Mouse (Mus musculus) spleen, adult 2 months (tissue): Measurements from ENCODE around the gene Ddx4. TPM values are rescaled to one million over a fixed set of nuclear protein-coding genes. Genes with fewer than 3 reads are reported as not detected.

Source experiments
- DNase-seq, 2 experiments: peaks; one replicate each; pipeline versions ENCODE4 v3.0.0 to v3.0.0-alpha.2; 2012 to 2021; ENCODE audit warnings: low spot score in 2 of 2, low read depth in 1 of 2
- H3K27ac ChIP-seq: fragments of 200-500 bp; 2 replicates; pipeline ENCODE4 v1.5.1; 2012; ENCODE audit warnings: low read length, inconsistent platforms; ENCODE audit not compliant: insufficient read depth
- H3K27me3 ChIP-seq: fragments of 200-500 bp; 2 replicates; pipeline ENCODE4 v1.6.1; 2012; ENCODE audit warnings: mild to moderate bottlenecking, moderate library complexity, low read length, inconsistent platforms; ENCODE audit not compliant: control insufficient read depth, insufficient read depth
- H3K36me3 ChIP-seq: fragments of 200-500 bp; 2 replicates; pipeline ENCODE4 v1.6.1; 2012; ENCODE audit warnings: mild to moderate bottlenecking, low read length, inconsistent platforms; ENCODE audit not compliant: control insufficient read depth, insufficient read depth
- H3K4me1 ChIP-seq: fragments of 200-500 bp; 2 replicates; pipeline ENCODE4 v1.6.1; 2011; ENCODE audit warnings: inconsistent platforms; ENCODE audit not compliant: control insufficient read depth, insufficient read depth, insufficient read length
- H3K4me3 ChIP-seq: fragments of 200-500 bp; 2 replicates; pipeline ENCODE4 v1.5.1; 2011; ENCODE audit warnings: mild to moderate bottlenecking, inconsistent platforms; ENCODE audit not compliant: insufficient read depth, insufficient read length; ENCODE audit errors: extremely low read depth
- CTCF ChIP-seq: fragments of 200-500 bp; IDR thresholded peaks from 2 replicates; pipeline ENCODE4 v1.5.1; 2011; ENCODE audit warnings: mild to moderate bottlenecking, inconsistent platforms; ENCODE audit not compliant: insufficient read depth, insufficient read length, insufficient replicate concordance; ENCODE audit errors: extremely low read depth
- POLR2A ChIP-seq: fragments of 200-500 bp; IDR thresholded peaks from 2 replicates; pipeline ENCODE4 v1.6.1; 2011; ENCODE audit warnings: low read depth, low read length, inconsistent platforms
- WGBS: fragments of 180-500 bp; shearing (Covaris S2); methylation state at CpG from one replicate; pipeline ENCODE4 v1.1.7; 2018; 5-methylcytosine and 5-hydroxymethylcytosine counted together
- polyA plus RNA-seq: library from polyadenylated mRNA; depleted of rRNA; stranded (reverse); fragments of >200 nt; gene quantifications from 2 replicates; pipeline ENCODE4 v1.2.3, GENCODE M21; 2012

Gene Ddx4
- polyA plus RNA-seq, 1 experiment, result 0.06 TPM

- H3K27me3 ChIP-seq, result no peaks in the 10 kb centered on the region
- WGBS, result 94% methylated on average over 4 of the region's 4 CpGs
- H3K4me1 ChIP-seq, result no peaks in the 10 kb centered on the region
- TF ChIP-seq POLR2A, result no peak
- no peak for TF ChIP-seq CTCF
- no peaks in the 10 kb centered on the region; the same call in 1 of the 2 replicates for H3K36me3 ChIP-seq
- DNase-seq, result no peak
- no peak overlapping the region for H3K27ac ChIP-seq
- H3K4me3 ChIP-seq, result no peak overlapping the region
Observed at GRCm38 (mm10) chr13:112678154-112678553, 25.9 kb upstream of the Ddx4 start.

GRCm38 (mm10) chr13:112673899-112674447 lies 21.7 kb upstream of the Ddx4 start:
- TF ChIP-seq POLR2A (no peak), CTCF (peak; percentile 42; the same call in 1 of the 2 replicates)
- WGBS, result 23% methylated on average over 9 of the region's 9 CpGs
- no peaks in the 10 kb centered on the region for H3K27me3 ChIP-seq
- peak; percentile 30 to 34 for DNase-seq
- peaks cover 5% of the 10 kb centered on the region for H3K36me3 ChIP-seq
- no peaks in the 10 kb centered on the region for H3K4me1 ChIP-seq
- no peak overlapping the region for H3K27ac ChIP-seq
- H3K4me3 ChIP-seq, result no peak overlapping the region

- TF ChIP-seq POLR2A (no peak), CTCF (no peak)
- Histone ChIP-seq H3K4me3 (no peak overlapping the region), H3K27me3 (no peaks in the 10 kb centered on the region), H3K4me1 (no peaks in the 10 kb centered on the region), H3K27ac (no peak overlapping the region), H3K36me3 (peaks cover 5% of the 10 kb centered on the region)
- WGBS, result 79% methylated on average over 6 of the region's 6 CpGs
- no peak for DNase-seq
Observed at GRCm38 (mm10) chr13:112672797-112673196, 20.5 kb upstream of the Ddx4 start.

DNA sequence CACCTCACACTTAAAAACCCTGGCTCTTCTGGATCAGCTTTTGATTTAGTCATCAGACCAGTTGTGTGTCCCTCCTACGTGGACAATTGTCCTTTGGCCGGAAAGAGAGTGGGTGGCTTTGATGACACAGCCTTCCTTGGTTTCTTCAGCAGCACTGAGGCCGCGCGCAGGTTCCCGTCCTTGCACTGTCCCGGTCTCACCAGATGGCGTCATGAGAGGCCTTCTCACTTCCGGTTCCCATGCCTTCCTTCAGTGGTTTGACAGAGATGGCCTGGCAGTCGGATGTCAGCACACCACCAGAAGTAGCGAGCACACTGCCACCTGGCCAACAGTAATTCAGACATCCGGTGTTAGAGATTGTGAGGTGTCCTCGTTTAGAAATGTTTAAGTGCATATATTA lies 19.4 kb upstream of the Ddx4 start:
- Histone ChIP-seq H3K4me3 (no peak overlapping the region), H3K36me3 (peaks cover 5% of the 10 kb centered on the region), H3K4me1 (no peaks in the 10 kb centered on the region; the same call in 1 of the 2 replicates), H3K27ac (no peak overlapping the region), H3K27me3 (no peaks in the 10 kb centered on the region)
- DNase-seq, result no peak
- WGBS, result 90% methylated on average over 13 of the region's 13 CpGs
- TF ChIP-seq POLR2A (no peak), CTCF (no peak)

DNA sequence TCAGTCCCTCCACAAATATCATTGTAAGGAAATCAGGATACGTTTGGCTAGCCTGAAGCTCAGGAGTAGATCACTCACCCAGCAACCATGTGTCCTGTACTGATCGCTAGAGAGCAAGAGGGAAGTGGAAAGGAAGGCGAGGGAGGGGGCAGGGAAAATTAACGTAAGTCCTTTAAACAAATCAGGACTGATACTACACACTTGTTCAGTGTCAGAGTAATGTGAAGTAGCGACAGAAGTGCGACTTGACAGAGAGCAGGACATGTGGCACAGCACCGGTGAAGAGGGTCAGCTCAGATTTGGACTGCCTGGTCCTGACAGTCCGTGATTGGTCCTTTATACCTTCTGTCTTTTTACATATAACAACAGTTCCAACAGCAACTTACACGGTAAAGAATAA lies 14.9 kb upstream of the Ddx4 start:
- 47% methylated on average over 9 of the region's 9 CpGs for WGBS
- Histone ChIP-seq H3K4me3 (peak overlapping the region; percentile 35), H3K4me1 (no peaks in the 10 kb centered on the region; the same call in 1 of the 2 replicates), H3K27ac (peak overlapping the region; percentile 70), H3K27me3 (no peaks in the 10 kb centered on the region), H3K36me3 (peaks cover 5% of the 10 kb centered on the region)
- DNase-seq, result peak in 1 of 2 experiments; percentile 38
- no peak for TF ChIP-seq CTCF
- TF ChIP-seq POLR2A, result no peak

DNA sequence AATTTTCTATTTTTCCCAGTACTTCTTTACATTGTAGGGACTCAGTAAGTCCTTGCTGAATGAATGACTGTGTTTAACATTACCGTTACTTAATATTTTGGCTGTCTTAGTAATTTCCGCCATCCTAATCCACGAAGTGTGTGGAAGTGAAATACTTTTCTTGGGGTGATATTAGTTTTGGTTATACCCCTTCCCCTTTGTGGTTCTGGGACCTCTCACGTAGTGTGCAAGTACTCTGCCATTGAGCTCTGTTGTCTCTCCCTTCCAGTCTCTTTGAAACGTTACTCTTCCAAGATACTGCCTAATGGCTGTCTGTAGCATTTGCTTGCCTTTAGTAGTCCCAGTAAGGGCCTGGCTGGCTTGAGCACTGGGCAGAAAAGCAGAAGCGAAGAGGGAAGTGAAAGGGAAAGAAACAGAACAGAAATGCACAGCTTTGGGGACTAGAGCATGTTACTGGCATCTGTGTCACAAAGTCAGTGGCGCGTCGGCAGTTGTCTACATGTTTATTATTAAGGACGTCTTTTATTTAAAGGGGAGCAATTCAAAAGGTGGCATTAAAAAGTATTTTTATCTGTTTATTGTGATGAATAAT lies 14.3 kb upstream of the Ddx4 start:
- DNase-seq, result peak; percentile 31 to 63
- H3K27ac ChIP-seq, result peak overlapping the region; percentile 72
- WGBS, result 36% methylated on average over 10 of the region's 10 CpGs

DNA sequence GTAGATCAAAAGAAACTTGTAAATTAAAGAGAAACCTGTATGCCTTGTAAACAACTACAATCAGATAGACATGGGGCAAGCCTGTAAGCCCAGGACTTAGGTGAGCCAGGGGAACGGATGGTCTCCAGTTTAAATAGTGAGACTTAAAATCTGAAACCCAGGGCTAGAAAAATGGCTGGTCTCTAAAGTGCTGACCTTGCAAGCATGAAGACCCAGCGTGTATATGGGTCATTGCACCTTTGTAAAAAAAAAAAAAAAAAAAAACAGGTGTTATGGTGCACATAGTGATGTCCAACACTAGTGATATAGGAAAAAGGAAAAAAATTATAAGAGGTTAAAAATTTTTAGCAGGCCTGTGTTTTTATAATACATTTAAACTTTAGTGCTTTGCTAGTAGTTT lies 9.4 kb upstream of the Ddx4 start:
- Histone ChIP-seq H3K4me1 (no peaks in the 10 kb centered on the region; the same call in 1 of the 2 replicates), H3K27me3 (no peaks in the 10 kb centered on the region), H3K36me3 (no peaks in the 10 kb centered on the region; the same call in 1 of the 2 replicates), H3K27ac (no peak overlapping the region), H3K4me3 (no peak overlapping the region)
- no peak for DNase-seq
- WGBS, result 77% methylated on average over 2 of the region's 2 CpGs
- no peak for TF ChIP-seq POLR2A
- no peak for TF ChIP-seq CTCF

More for the DNA sequence above, 14.3 kb upstream of the Ddx4 start:
- Histone ChIP-seq H3K36me3 (peaks cover 4% of the 10 kb centered on the region), H3K4me3 (peak overlapping the region; percentile 35; the same call in 1 of the 2 replicates), H3K4me1 (no peaks in the 10 kb centered on the region; the same call in 1 of the 2 replicates), H3K27me3 (no peaks in the 10 kb centered on the region)
- TF ChIP-seq CTCF, result no peak
- TF ChIP-seq POLR2A, result no peak
